Mouse (Mus musculus) ES-Bruce4 (cell line): ENCODE measurements at regions not wholly inside any gene's neighbourhood (a gene's known extent, or its start where the extent isn't known, plus 50 kb on each side); places are given as distances from the start of the nearest gene placed in this dataset.

Experiments
- H3K27ac ChIP-seq: 2 replicates; pipeline ENCODE4 v1.5.1; 2012; ENCODE audit warnings: low read length, inconsistent platforms; ENCODE audit not compliant: insufficient read depth
- H3K27me3 ChIP-seq: 2 replicates; pipeline ENCODE4 v1.6.1; 2012; ENCODE audit warnings: mild to moderate bottlenecking, low read length, inconsistent platforms; ENCODE audit not compliant: control insufficient read depth, poor library complexity, insufficient read depth, severe bottlenecking
- H3K36me3 ChIP-seq: 2 replicates; pipeline ENCODE4 v1.6.1; 2012; ENCODE audit warnings: inconsistent platforms, mild to moderate bottlenecking, low read length, moderate library complexity; ENCODE audit not compliant: control insufficient read depth, poor library complexity, insufficient read depth, severe bottlenecking
- H3K4me1 ChIP-seq: one replicate; pipeline ENCODE4 v1.8.1; 2011; ENCODE audit warnings: low read length; ENCODE audit not compliant: control insufficient read depth, insufficient read depth
- H3K4me3 ChIP-seq: 2 replicates; pipeline ENCODE4 v1.5.1; 2011; ENCODE audit warnings: low read depth, mild to moderate bottlenecking, low read length
- H3K9ac ChIP-seq: 2 replicates; pipeline ENCODE4 v1.6.1; 2012; ENCODE audit warnings: low read depth, mild to moderate bottlenecking, inconsistent platforms; ENCODE audit not compliant: poor library complexity, severe bottlenecking
- H3K9me3 ChIP-seq: replicated peaks from 2 replicates; pipeline ENCODE4 v1.6.1; 2012; ENCODE audit warnings: mild to moderate bottlenecking, low read length, inconsistent platforms; ENCODE audit not compliant: control insufficient read depth, poor library complexity, insufficient read depth, severe bottlenecking
- CTCF ChIP-seq: IDR thresholded peaks from one replicate; pipeline ENCODE4 v1.8.1; 2011; ENCODE audit warnings: low read depth, low read length
- EP300 ChIP-seq: IDR thresholded peaks from 2 replicates; pipeline ENCODE4 v1.6.1; 2011; ENCODE audit warnings: low read depth, low read length; ENCODE audit not compliant: insufficient read depth
- POLR2A ChIP-seq: IDR thresholded peaks from one replicate; pipeline ENCODE4 v1.8.1; 2011; ENCODE audit warnings: low read length; ENCODE audit not compliant: insufficient read depth

DNA sequence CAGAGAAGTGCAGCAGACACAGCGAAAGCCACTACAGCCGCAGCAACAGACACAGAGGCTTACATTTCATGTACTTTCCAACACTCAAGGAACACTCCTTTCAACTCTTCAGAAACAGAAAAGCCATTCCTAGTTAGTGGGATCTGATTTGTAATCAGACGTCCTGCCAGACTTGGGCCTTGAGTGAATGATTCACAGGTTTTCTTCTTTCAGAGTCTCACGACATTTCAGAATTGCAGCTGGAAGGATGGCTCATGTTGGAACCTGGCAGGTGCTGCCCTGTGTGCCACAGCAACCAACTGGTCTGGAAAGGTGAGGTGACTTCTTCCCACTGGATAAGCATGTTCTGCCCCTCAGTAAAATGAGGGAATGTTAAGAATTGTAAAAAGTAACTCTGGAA, 149.8 kb upstream of the Zfp706 start:
- no peak overlapping the region for H3K27ac ChIP-seq
- H3K9ac ChIP-seq = no peak overlapping the region
- H3K9me3 ChIP-seq = no peaks in the 10 kb centered on the region
- TF ChIP-seq POLR2A = no peak
- no peak for TF ChIP-seq CTCF
- no peak for TF ChIP-seq EP300
- no peaks in the 10 kb centered on the region for H3K36me3 ChIP-seq
- no peaks in the 10 kb centered on the region for H3K27me3 ChIP-seq
- H3K4me3 ChIP-seq = no peak overlapping the region
- H3K4me1 ChIP-seq = no peaks in the 10 kb centered on the region

DNA sequence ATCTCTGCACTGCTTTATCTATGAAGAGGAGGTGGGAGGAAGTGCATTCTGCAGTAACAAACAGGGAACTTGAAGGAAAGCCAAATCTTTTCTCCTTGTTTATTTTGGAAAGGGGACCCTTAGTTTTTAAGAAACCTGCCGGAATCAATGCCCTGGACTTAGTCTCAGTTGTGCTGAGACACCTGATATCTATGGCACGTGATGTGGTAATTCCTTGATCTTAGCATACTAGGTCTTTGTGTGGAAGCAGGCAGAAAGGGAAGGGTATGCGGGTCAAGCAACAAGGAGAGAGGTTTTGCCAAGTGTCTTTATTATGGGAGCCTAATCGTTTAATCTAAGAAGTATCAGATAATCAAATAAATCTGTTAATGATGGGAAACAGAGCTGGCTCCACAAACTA, 147.4 kb upstream of the Zfp706 start:
- Histone ChIP-seq H3K36me3 (no peaks in the 10 kb centered on the region), H3K4me3 (no peak overlapping the region), H3K27me3 (no peaks in the 10 kb centered on the region), H3K9ac (no peak overlapping the region), H3K4me1 (no peaks in the 10 kb centered on the region), H3K9me3 (no peaks in the 10 kb centered on the region), H3K27ac (no peak overlapping the region)
- TF ChIP-seq EP300 (no peak), CTCF (no peak), POLR2A (no peak)

- no peaks in the 10 kb centered on the region for H3K36me3 ChIP-seq
- no peak overlapping the region for H3K9ac ChIP-seq
- H3K4me1 ChIP-seq = no peaks in the 10 kb centered on the region
- no peaks in the 10 kb centered on the region for H3K9me3 ChIP-seq
- no peak overlapping the region for H3K27ac ChIP-seq
- no peak for TF ChIP-seq CTCF
- TF ChIP-seq POLR2A = no peak
- no peak for TF ChIP-seq EP300
- H3K27me3 ChIP-seq = no peaks in the 10 kb centered on the region
- H3K4me3 ChIP-seq = no peak overlapping the region
These were observed 145.6 kb upstream of the Zfp706 start for GRCm38 (mm10) chr15:37153177-37153576.

DNA sequence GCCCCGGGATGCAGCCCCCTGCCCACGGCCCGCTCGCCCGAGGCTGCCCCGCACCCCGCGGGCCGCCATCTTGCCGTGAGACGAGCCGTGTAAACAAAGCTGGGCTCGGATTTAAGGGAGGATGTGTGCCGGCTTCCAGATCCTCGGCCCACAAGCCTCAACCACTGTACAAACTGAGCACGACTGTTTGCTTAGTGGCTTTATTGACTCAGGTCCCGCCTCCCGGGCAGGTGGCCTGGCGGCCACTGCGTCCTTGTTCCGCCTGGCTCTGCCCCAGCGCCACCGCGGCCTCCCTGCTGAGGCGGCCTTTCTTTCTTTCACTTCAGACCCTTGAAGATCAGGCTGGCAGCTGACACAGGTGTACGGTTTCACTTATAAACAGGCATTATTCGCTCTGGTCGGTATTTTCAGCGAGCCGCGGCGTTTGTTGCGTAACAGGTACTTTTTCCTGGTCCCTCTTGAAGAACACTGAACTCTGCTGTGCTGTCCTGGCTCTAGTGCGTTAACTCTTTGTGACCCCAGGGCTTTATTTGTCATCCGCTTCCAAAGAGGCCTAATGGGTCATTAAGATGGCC, 128.1 kb upstream of the Zfp706 start:
- peaks cover 5% of the 10 kb centered on the region for H3K9me3 ChIP-seq
- H3K4me1 ChIP-seq = no peaks in the 10 kb centered on the region
- H3K27me3 ChIP-seq = no peaks in the 10 kb centered on the region
- H3K27ac ChIP-seq = peak overlapping the region; percentile 5; the same call in 1 of the 2 replicates
- H3K9ac ChIP-seq = peak overlapping the region; percentile 54
- no peaks in the 10 kb centered on the region for H3K36me3 ChIP-seq
- TF ChIP-seq EP300 = no peak
- no peak for TF ChIP-seq CTCF
- no peak for TF ChIP-seq POLR2A
- H3K4me3 ChIP-seq = peak overlapping the region; percentile 51

DNA sequence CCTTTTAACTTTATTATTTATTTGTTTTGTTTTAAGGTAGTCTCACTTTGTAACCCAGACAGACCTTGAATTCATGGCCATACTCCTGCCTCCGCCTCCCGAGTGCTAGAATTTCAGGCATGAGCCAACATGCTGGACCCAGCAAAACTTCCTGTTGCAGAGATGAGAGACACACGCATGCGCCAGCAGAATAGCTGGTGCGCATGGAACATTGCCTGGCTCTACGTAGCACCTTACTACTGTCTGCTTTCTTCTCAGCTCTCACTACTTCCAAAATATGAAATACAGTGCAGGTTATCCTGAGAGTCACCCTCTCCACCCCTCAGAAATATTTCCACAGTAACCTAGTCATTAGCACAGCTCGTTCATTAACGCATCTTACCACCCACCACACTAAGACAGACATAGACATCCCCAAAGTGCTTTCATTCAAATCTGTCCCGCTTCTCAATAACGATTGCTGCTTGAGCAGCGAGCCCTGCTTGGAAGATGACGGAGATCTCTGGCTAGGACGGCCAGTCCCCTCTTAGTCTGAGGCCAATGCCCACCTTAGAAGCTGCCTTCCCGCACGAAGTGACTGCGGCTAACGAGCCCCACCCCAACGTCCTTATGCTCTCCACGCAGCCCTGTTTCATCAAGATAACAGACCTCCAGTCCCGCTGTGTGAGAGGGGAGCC, 127.5 kb upstream of the Zfp706 start:
- peaks cover 5% of the 10 kb centered on the region for H3K9me3 ChIP-seq
- H3K4me3 ChIP-seq = peak overlapping the region; percentile 51
- peak overlapping the region; percentile 54 for H3K9ac ChIP-seq
- H3K27me3 ChIP-seq = no peaks in the 10 kb centered on the region
- H3K27ac ChIP-seq = no peak overlapping the region
- H3K36me3 ChIP-seq = no peaks in the 10 kb centered on the region
- TF ChIP-seq CTCF (no peak), POLR2A (no peak), EP300 (no peak)
- no peaks in the 10 kb centered on the region for H3K4me1 ChIP-seq

- Histone ChIP-seq H3K9me3 (peaks cover 5% of the 10 kb centered on the region), H3K4me3 (no peak overlapping the region), H3K36me3 (no peaks in the 10 kb centered on the region), H3K27me3 (no peaks in the 10 kb centered on the region), H3K9ac (no peak overlapping the region), H3K27ac (no peak overlapping the region), H3K4me1 (no peaks in the 10 kb centered on the region)
- TF ChIP-seq POLR2A (no peak), EP300 (no peak), CTCF (no peak)
These were observed 126.8 kb upstream of the Zfp706 start for GRCm38 (mm10) chr15:37134386-37134785.
